Mouse (Mus musculus): ENCODE measurements at regions not wholly inside any gene's neighbourhood (a gene's known extent, or its start where the extent isn't known, plus 50 kb on each side); places are given as distances from the start of the nearest gene placed in this dataset.

GRCm38 (mm10) chr3:115779906-115780305 is 65.0 kb upstream of the S1pr1 start:
- TF ChIP-seq CTCF (IDR thresholded peaks at IDR 0.05; ENCODE audit: borderline replicate concordance, control insufficient read depth, extremely low read depth, insufficient read depth, low read length, poor library complexity) (no peak), POLR2A (IDR thresholded peaks at IDR 0.05; ENCODE audit: control insufficient read depth, extremely low read depth, insufficient read depth, low read length, poor library complexity) (no peak)

All from thymus, adult 2 months (tissue).